Mouse (Mus musculus) lung, adult 2 months (tissue): ENCODE results near the gene Ddit4. TPM values are rescaled to one million over a fixed set of nuclear protein-coding genes. Genes with fewer than 3 reads are reported as not detected.

ENCODE experiments used
- DNase-seq: peaks from one replicate; pipeline ENCODE4 v3.0.0; 2022
- H3K4me1 ChIP-seq: fragments of 200-500 bp; 2 replicates; pipeline ENCODE4 v1.6.1; 2011; ENCODE audit warnings: low read length; ENCODE audit not compliant: control insufficient read depth, insufficient read depth
- H3K4me3 ChIP-seq: fragments of 200-500 bp; replicated peaks from 2 replicates; pipeline ENCODE3; 2011; ENCODE audit warnings: low read depth, mild to moderate bottlenecking, control low read depth, low read length; ENCODE audit errors: extremely low read depth
- CTCF ChIP-seq: fragments of 200-500 bp; IDR thresholded peaks from 2 replicates; pipeline ENCODE4 v1.5.1; 2011; ENCODE audit warnings: mild to moderate bottlenecking, low read length, control low read depth; ENCODE audit not compliant: insufficient read depth
- POLR2A ChIP-seq: fragments of 200-500 bp; IDR thresholded peaks from 2 replicates; pipeline ENCODE4 v1.6.1; 2011; ENCODE audit warnings: low read depth, mild to moderate bottlenecking, control low read depth, low read length, borderline replicate concordance; ENCODE audit errors: extremely low read depth
- WGBS: fragments of 180-500 bp; shearing (Covaris S2); methylation state at CpG from one replicate; pipeline ENCODE4 v1.1.7; 2018; 5-methylcytosine and 5-hydroxymethylcytosine counted together
- polyA plus RNA-seq: library from polyadenylated mRNA; depleted of rRNA; stranded (reverse); fragments of >200 nt; gene quantifications from 2 replicates; pipeline ENCODE4 v1.2.3, GENCODE M21; 2012; rRNA removed

Gene Ddit4
- polyA plus RNA-seq, 1 experiment = 32.6 TPM

DNA sequence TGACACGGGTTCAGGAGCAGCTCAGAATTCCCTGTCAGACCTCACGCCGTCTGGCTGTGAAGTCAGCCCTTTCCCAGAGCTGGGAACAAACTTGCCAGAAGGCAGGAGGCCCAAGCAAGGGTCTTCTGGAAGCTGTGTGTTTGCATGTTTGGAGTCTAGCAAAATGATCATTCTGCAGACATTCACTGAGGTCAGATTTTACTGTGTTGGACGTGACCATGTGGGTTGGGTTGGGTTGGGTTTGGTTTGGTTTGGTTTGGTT, 51.5 kb downstream of the Ddit4 start:
- WGBS = 36% methylated on average over 4 of the region's 4 CpGs
- Histone ChIP-seq H3K4me3 (no peak overlapping the region), H3K4me1 (peaks cover 28% of the 10 kb centered on the region)
- no peak for DNase-seq
- TF ChIP-seq POLR2A (no peak; the same call in 1 of the 2 replicates), CTCF (no peak)

Other genes with a start within 250 kb of the Ddit4 start
- gene Micu1, start 249.4 kb downstream of the Ddit4 start, polyA plus RNA-seq = 46.2 and 76.8 TPM in 2 replicates
- 49.5 and 57.2 TPM in 2 replicates for gene Dnajb12, start 72.3 kb downstream of the Ddit4 start, polyA plus RNA-seq
- 21.1 and 29.5 TPM in 2 replicates for gene Ascc1, start 51.0 kb upstream of the Ddit4 start, polyA plus RNA-seq
- 61.1 and 64.5 TPM in 2 replicates for gene Anapc16, start 51.3 kb upstream of the Ddit4 start, polyA plus RNA-seq
- 138 and 143 TPM in 2 replicates for gene Spock2, start 154.4 kb upstream of the Ddit4 start, polyA plus RNA-seq